Mouse (Mus musculus): ENCODE measurements at regions not wholly inside any gene's neighbourhood (a gene's known extent, or its start where the extent isn't known, plus 50 kb on each side); places are given as distances from the start of the nearest gene placed in this dataset.

- in situ Hi-C loops (cut with MboI, MseI), result no loop called here
These were observed 55.3 kb upstream of the Spaca1 start for GRCm38 (mm10) chr4:34105251-34105650.

GRCm38 (mm10) chr4:34114323-34114722 is 64.3 kb upstream of the Spaca1 start:
- in situ Hi-C loops (cut with MboI, MseI), result no loop called here

GRCm38 (mm10) chr4:34117086-34117485 is 67.1 kb upstream of the Spaca1 start:
- in situ Hi-C loops (cut with MboI, MseI), result no loop called here

- in situ Hi-C loops (cut with MboI, MseI), result no loop called here
These were observed 73.0 kb upstream of the Spaca1 start for GRCm38 (mm10) chr4:34122959-34123520.

- in situ Hi-C loops (cut with MboI, MseI), result no loop called here
These were observed 78.2 kb upstream of the Spaca1 start for GRCm38 (mm10) chr4:34128224-34128623.

- in situ Hi-C loops (cut with MboI, MseI), result no loop called here
These were observed 96.3 kb upstream of the Spaca1 start for GRCm38 (mm10) chr4:34146133-34146867.

- in situ Hi-C loops (cut with MboI, MseI), result no loop called here
These were observed 99.2 kb upstream of the Spaca1 start for GRCm38 (mm10) chr4:34148956-34149739.

GRCm38 (mm10) chr4:34151605-34152347 is 101.8 kb upstream of the Spaca1 start:
- in situ Hi-C loops (cut with MboI, MseI), result no loop called here

- in situ Hi-C loops (cut with MboI, MseI), result no loop called here
These were observed 105.5 kb upstream of the Spaca1 start for GRCm38 (mm10) chr4:34155501-34155900.

- in situ Hi-C loops (cut with MboI, MseI), result no loop called here
These were observed 108.0 kb upstream of the Spaca1 start for GRCm38 (mm10) chr4:34157818-34158511.

GRCm38 (mm10) chr4:34171265-34171862 is 121.4 kb upstream of the Spaca1 start:
- in situ Hi-C loops (cut with MboI, MseI), result no loop called here

GRCm38 (mm10) chr4:34172000-34172399 is 122.0 kb upstream of the Spaca1 start:
- in situ Hi-C loops (cut with MboI, MseI), result no loop called here

- in situ Hi-C loops (cut with MboI, MseI), result no loop called here
These were observed 127.4 kb upstream of the Spaca1 start for GRCm38 (mm10) chr4:34177421-34177820.

GRCm38 (mm10) chr4:34186522-34186921 is 136.5 kb upstream of the Spaca1 start:
- in situ Hi-C loops (cut with MboI, MseI), result no loop called here

- in situ Hi-C loops (cut with MboI, MseI), result no loop called here
These were observed 153.3 kb upstream of the Spaca1 start for GRCm38 (mm10) chr4:34203193-34203848.

- in situ Hi-C loops (cut with MboI, MseI), result no loop called here
These were observed 159.3 kb upstream of the Spaca1 start for GRCm38 (mm10) chr4:34209179-34209896.

GRCm38 (mm10) chr4:34213731-34214130 is 163.7 kb upstream of the Spaca1 start:
- in situ Hi-C loops (cut with MboI, MseI), result no loop called here

GRCm38 (mm10) chr4:34214346-34214745 is 164.4 kb upstream of the Spaca1 start:
- in situ Hi-C loops (cut with MboI, MseI), result no loop called here

GRCm38 (mm10) chr4:34221915-34222314 is 171.9 kb upstream of the Spaca1 start:
- in situ Hi-C loops (cut with MboI, MseI), result no loop called here

Data from T-helper 17 cell (primary cell).